Mouse (Mus musculus) urinary bladder, postnatal 4 days (tissue): ENCODE measurements at regions not wholly inside any gene's neighbourhood (a gene's known extent, or its start where the extent isn't known, plus 50 kb on each side); places are given as distances from the start of the nearest gene placed in this dataset.

Experiments used
- DNase-seq, 2 experiments: peaks; one replicate each; pipeline ENCODE4 v3.0.0; 2021 to 2022; ENCODE audit warnings: low spot score in 2 of 2

DNA sequence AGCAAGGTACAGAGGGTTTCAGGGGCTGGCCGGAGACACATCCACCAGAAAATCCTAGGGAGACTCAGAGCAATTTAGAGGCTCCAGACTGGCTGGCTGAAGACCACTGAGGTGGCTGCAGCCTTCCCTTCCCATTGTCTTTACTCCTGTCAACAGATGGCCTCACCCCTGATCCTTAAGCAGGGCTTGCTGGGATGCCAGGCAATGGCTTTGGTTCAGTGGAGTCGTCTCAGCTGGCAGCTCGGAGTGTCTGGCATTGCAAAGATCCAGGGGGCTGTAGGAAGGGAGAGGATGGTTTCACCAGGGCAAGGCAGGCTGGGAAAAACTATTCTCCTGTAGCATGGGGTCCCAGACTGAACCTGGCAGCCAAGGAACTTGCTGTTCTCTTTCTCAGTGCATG lies 395.8 kb downstream of the Tshz3 start:
- no peak for DNase-seq

DNA sequence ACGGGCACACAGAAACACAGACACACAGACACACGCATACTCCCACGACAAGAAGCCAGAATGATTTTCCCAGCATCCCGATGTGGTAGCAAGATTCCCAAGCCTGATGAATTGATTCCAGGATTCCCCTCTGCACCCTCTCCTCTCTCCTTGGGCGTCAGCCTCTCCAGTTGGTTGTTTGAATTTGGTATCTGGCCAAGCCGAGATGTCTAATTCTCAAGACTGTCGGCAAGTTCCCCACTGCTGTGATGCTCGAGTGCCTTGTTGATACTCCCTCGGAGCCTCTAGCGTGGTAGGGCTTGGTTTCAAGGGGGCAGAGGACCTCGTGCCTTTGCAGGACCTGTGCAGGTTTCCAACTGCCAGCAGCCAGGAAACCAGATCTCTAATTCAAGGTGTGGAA lies 397.9 kb downstream of the Tshz3 start:
- no peak for DNase-seq

DNA sequence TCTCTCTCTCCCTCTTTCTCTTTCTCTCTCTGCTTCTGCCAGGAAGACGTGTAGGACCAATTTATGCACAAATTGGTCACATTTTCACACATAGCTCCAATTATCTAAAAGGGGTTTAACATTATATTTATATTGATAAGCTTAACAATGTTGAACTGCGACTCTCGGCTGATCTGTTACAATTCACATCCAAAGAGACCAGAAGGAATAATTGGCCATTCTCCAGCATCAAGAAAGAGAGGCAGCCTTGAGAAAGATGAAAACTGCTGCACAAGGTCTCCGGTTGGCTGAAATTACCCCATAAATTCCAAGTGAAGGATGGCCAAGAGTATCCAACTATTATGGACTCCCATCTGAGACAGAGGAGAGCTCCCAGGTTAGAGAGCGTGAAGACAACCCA lies 398.4 kb downstream of the Tshz3 start:
- DNase-seq: no peak

DNA sequence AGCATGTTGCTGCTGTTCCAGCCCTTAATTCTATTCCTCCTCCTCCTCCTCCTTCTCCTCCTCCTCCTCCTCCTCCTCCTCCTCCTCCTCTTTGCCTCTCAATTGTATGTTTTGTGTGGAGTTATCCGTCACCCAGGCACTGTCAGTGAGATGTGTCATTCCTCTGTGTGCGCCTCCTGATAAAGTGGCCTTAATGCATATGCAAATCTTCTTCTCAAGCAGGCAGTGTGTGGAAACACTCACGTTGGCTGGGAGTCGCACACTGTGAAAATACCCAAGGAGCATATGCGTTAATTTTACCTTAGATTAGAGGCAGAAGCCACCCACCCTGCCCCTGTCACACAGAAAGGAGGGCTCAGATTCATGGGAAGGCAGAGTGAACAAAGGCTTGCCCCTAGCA lies 401.0 kb downstream of the Tshz3 start:
- no peak for DNase-seq

DNA sequence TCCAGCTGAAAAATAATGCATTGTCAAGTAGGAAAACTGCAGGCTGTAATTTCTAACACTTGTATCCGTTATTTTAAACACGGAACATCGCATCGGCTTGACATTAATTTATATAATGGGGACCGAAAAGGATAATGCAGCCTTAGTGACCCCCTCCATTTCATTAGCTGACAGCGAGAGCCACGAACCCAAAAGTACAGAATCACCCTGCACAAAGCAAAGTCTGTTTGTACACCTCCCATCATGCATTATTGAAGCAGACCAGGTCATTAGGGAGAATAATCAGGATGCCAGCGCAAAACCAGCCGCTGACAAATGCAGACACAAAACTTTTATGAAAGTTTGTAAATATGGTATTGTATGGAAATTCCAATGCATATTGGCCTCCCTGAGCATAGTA lies 406.8 kb downstream of the Tshz3 start:
- DNase-seq: no peak

DNA sequence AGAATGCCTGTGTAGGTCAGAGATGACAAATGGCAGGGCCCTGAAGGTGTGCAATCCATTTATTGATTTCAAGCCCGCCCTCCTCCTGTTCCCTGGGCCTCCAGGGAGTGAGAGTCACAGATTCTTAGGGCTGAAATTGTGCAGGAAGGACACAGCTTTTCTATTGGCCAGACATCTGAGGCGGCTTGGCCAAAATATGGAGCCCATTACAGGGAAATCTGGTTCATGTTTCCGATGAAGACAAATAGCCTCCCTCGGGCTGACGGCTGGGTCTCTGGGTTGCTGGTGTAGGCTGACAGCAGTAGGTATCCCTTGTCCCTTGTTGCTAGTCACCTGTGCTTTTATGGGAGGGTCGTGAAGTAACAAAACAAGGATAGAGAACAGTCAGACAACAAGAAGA lies 413.2 kb downstream of the Tshz3 start:
- DNase-seq: no peak

DNA sequence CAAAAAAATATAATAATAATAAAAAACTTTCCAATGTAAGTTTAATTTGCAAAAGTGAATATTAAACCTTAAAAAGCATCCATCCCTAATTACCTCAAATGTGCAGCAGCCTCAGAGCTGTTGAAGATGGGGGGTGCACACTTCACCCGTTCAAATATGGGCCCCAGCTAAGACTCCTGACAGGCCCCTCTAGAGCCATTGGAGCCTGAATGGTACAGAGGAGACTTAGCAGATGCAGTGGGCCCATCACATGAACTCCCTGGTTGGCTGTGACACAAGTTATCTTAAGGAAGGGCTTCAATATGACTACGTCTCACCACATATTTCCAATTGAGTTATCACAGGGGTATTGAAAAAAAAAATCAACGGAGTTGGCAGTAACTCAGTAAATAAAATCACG lies 422.9 kb downstream of the Tshz3 start:
- no peak for DNase-seq

DNA sequence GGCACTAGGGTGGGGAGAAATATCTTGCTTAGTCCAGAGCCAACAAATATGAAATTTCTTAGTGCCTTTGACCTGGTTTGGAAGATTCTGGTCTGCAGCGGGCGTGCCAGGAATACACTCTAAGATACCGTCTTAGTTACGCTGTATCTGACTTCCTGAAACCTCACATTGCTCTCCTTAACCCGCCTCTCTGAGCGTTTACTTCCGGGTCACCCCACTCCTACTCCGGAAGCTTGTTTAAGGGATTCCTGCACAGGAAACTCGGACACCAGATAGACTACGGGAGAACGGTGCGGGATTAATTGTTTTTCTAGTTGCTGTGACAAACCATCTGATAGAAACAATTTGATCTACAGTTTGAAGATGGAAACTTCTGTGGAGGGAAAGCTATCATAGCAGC lies 442.3 kb downstream of the Tshz3 start:
- no peak for DNase-seq

DNA sequence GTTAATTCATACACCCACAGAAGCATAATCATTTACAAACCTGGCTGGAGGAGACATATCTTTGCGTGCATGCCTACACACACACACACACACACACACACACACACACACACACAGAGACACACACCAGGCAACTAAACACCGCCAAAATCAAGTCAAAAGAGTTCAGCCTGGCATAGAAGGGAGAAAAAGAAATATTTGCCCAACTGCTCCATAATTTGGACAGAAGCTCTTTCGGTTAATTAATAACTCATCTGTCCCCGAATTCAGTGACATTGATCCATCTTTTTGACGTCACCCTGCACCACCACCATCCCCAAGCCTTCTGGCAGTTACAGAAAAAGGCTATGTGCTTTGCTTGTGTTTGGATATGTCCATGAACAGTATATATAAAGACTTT lies 444.9 kb downstream of the Tshz3 start:
- DNase-seq: no peak

DNA sequence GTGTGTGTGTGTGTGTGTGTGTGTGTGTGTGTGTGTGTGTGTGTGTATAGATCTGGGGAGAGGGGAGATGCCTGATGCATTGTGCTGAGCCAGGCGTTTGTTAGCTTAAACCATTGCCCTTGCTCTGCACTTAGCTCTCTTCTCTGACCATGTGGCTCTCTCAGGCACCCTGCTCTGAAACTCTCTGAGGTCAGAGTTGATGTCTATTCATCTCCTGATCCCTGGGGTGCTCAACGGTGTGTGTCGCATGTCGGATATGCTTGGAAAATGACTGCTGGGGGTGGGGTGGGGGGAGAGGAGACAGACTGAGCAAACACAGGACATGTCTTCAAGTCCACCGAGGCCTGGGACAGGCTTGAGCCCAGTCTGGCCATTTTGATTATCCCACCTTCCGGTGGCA lies 446.4 kb downstream of the Tshz3 start:
- DNase-seq: no peak

DNA sequence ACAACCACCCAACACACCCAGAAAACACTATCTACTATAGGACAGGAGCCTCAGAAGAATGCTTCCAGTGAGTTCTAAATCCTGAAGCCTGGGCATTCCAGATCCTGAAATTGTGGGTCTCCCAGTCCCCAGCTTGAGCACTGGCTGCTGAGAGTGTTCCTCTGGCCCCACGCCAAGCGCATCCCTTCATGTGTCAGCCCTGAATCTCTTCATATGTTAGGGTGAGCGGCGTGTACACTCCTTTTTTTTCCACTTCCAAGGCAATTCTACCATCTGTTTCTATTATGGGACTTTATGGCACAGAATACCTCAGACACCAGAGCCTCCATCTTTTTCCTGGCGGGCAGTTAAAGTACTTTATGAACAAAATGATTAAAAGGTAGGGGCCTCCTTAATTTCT lies 451.8 kb downstream of the Tshz3 start:
- peak in 1 of 2 experiments; percentile 60 for DNase-seq

DNA sequence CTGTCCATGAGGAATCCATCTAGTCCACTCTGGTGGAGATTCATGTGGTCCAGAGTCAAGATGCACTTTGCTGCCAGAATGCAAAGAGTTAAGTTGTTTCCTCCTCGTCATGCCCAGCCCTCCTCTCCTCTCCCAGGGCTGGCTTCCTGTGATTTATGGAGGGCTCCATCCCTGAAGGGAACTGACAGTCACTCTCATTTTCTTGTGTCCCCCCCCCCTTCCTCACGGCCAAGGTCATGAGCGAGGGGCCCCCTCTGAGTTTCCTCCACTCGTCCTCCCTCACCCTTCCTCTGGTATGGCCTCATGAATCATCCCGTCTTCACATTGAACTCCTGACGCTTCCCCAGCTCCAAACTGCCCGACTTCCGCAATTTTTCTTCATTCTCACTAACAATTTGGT lies 461.9 kb downstream of the Tshz3 start:
- DNase-seq: peak in 1 of 2 experiments; percentile 47

DNA sequence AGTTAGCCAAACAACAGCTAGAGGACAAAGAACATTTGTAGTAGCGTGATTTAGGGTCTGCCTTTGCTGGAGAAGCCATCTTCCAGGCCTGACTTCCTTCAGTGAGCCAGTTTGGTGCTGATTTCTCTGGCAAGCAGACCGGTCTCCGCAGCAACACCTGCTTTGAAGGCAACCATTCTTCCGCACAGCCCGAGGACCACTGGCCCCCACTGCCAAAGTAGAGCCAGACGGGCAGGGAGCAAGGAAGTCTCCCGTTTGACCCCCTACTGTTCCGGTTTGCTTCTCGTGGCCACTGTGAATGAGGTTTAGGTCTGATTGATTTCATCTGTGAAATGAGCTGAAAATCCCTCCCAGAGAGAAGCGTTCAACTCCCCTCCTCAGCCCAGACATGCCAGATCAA lies 471.0 kb downstream of the Tshz3 start:
- peak in 1 of 2 experiments; percentile 55 for DNase-seq

DNA sequence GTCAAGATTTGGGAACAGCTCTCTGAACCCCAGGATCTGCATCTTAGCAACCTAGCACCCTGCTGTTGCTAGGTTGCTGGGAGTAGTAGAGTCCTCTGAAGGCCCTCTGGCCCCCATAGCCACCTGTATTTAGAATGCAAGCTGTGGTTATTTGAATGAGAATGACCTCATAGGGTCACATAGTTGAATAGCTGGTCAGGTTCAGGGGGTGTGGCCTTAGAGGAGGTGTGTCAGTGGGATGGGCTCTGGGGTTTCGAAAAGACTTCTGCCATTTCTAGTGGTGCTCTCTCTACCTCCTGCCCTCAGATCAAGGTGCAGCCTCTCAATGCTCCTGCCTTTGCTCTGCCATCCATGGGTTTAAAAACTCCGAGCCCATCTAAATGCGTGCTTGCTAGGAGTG lies 477.8 kb downstream of the Tshz3 start:
- no peak for DNase-seq

DNA sequence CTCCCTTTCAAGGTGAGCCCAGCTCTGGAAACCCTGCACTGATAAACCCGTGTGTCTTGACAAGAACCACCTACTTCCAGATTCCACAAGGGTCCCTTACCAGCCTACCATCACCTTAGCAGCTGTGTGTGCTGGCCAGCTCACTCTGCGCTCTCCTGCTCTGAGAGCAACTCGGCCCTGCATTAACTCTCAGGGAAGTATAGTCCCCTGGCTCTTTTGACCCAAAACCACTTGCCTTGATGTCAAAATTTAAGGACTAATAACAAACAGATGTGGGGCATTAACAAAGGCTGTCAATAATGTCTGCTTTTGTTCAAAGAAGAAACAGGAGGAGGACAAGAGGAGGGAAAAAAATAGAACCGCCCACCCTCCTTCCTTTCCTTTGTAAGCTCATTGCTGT lies 480.3 kb downstream of the Tshz3 start:
- DNase-seq: no peak

DNA sequence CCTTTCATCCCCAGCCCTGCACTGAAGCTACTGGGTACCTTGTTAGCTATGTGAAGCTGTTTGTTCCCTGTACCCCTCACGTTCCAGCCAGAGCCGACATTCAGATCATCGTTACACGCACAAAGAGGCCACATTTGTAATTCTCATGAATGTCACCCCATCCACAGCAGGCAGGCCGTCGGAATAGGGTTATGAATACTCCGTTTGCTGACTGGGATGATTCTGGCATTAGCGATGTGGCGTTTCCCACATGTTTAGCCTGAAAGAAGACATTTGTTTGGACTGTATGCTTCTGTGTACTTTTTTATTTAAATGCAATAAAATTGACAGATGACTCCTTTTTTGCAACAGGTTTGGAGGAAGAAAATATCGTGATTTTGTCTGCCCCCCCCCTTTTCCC lies 482.0 kb downstream of the Tshz3 start:
- no peak for DNase-seq

DNA sequence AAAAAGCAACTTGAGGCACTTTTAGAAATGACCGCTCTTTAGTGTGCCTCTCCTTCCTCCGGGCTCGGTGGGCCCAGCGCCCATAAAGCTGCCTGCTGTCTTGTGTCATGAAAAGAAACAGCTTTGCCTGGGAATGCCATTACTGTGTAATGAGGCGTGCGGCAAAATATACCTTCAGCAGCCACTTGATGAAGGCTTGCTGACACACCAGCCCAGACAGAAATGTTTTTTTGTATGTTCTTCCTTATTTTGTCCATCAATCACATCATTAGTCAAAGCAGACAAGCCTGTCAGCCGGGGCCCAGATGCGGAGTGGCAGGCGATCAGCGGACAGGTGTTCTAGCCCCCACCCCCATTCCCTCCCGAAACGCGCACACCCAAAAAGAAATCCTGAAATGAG lies 482.5 kb downstream of the Tshz3 start:
- DNase-seq: no peak

DNA sequence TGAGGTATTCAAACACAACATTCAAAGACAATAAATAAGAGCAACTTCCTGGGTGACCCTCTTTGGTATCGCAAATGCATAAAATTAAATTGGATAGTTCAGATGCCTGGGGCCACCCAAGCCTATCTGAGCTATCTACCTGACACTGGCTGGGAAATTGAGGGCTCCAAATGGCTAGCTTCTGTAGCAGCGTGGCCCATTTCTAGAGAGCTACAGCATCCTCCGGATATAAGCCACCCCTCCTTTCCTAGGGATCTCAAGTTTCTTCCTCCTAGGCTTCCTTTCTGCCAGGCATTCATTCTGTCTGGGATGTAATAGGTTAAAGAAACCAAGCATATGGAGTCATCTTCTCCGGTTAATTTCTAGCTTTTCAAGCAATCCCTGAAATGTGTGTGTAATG lies 483.2 kb downstream of the Tshz3 start:
- no peak for DNase-seq

DNA sequence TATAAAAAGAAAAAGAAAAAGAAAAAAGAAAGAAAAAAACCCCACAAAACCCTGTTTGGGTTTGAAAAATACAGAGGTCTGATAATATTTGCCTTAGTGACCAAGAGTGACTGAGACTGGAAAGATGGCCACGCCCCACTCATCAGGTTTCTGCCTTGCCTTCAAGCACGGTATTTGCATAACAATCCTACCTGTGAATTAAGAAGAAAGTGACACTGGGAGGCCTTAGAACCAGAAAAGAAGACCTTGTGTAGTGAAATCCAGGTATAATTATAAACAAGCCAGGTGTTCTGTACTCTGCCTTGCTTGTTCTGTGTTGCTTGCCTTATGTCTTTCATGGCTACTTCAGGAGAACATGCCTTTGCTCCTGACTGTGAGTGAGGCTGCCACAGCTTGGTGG lies 494.6 kb downstream of the Tshz3 start:
- no peak for DNase-seq

DNA sequence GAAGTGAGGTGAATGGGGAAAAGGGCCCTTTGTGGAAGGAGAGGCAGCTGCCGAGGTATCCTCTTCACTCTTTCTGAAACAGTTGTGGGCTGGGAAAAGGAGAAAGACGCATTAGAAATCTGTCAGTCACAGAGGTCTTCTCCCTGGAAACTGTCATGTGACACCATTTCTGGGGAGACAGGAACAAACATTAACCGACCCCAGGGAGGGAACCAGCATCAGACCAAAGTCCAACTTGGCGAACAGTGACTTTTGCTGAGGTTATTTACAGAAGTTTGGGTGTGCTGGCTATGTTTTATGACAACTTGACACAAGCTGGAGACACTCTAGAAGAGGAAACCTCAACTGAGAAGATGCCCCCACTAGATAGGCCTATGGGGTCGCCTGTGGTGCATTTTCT lies 506.9 kb downstream of the Tshz3 start:
- DNase-seq: no peak

DNA sequence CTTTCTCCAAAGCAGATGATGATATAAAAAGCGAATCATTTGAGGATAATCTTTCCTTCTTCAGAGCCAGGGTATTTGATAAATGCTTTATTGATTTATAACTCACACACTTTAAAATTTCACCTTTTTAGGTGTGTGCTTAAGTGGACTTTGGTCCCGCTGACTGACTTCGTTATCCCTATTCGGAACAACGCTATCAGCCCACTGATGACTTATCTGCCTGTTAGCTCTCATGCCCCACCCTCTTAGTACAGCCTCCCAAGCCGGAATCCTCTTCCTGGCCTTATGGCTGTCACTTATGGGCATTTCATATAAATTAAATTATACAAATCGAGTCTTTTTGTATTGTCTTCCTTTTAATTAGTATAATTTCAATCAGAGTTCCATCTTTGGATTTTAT lies 510.4 kb downstream of the Tshz3 start:
- no peak for DNase-seq

DNA sequence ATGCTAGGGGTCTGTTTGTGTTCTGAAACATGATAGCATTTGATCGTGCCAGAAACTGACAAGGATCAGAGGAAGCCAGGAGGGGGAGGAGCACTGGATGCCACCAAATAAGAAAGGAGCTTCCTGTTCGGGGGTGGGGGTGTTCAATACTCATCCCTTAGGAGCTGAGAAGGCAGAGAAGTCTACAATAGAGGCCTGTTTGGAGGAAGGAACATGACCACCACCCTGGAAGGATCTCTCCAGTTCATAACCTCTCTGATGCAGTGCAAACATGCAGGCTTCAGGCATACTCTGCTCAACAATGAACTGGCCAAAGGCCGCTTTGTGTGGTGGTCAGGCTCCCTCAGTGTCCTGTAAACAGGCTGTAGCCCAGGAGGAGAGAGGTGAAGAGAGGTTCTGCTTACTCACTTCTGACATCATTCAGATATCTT lies 515.8 kb downstream of the Tshz3 start:
- DNase-seq: no peak

DNA sequence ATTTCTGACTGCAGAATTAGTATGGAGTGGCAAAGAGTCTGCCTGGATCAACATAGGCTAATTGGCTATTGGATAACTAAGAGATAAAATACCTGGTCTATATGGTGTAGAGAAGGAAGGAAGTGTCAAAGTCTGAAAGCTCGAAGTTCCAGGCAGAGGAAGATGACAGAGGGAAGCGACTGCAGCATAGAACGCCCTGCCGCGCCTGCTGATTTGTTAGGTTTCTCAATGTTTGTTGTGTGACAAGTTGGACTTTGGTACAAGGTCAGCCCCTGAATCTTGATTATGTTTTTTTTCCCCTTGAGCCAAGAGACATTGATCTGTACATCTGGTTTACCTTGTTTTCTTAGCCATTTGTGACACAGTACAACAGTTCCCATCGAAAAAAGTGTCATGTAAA lies 517.6 kb downstream of the Tshz3 start:
- no peak for DNase-seq

DNA sequence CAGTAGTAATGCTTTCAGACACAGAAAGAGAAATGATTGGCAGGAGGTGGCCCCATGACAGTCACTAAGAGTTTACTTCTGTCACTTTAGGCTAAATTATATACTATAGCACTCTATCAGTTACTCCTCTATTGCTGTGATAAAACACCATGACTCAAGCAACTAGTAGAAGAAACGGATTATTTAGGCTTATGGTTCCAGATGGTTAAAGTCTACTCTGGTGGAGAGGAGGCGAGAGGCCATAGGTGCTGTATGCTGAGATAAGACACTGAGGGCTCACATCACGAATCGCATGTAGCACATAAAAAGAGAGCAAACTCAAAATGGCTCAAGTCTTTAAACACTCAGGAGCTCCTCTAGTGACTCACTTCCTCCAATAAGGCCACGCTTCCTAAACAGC lies 522.6 kb downstream of the Tshz3 start:
- no peak for DNase-seq

DNA sequence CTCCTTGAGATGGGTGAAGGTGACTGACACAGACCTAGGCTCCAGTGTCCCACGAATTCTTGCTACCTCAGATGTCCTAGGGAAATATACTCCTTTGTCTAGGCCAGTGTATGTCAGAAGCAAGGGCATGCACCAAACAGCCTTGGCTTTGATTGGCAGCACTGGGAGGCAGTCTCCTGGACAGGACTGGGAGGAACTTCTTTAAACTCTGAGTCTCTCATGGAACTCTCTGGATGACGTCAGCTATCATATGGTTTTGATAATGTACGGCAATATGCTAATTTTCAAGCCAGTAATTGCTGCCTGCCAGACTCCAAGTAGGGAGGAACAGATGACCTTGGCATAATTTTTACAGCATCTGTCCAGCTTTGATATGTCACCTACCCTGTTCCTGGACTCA lies 528.5 kb downstream of the Tshz3 start:
- no peak for DNase-seq
